Mouse (Mus musculus) embryo, embryonic 10 days (tissue): ENCODE results near the gene Pik3cb.
A peak's percentile ranks its signal among the peaks of the same experiment; 100 is the strongest.

Source experiments
- DNase-seq: peaks from one replicate; pipeline ENCODE4 v3.0.0-alpha.2; 2015; ENCODE audit warnings: low spot score

Gene Pik3cb

DNA sequence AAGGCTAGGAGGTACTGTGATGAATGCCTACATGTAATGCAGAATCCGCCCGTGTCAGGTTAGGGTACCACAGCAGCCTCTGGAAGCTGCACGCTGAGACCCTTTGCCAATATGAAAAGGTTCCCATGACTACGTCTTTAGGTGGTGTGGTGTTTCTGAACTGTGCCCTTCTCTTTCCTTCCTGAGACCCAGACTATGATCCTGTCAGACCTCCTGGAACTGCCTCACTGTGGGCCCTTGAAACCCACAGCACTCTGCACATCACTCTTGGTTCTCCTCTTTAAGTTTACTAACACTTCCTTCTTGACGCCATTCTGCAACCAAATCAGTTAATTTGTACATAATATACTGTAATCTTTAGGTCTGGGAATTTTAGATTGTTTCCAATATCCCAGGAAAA is 58.7 kb downstream of the Pik3cb start:
- no peak for DNase-seq

DNA sequence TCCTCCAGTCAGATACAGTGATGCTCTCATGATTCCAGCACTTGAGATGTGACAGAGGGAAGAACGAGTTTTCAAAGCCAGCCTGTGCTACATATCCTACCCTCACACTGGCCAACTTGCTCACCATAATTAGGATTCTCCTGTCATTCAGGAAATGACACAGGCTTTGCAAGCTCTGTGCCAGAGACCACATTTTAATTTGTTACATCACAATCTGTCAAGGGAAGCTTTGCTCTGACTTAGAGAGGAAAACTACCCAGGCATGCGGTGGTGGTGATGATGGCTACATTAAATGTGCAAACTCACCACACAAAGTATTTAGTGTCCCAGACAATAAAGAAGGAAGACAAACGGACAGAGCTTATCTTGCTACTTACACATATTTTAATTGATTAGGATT is 59.1 kb downstream of the Pik3cb start:
- no peak for DNase-seq

DNA sequence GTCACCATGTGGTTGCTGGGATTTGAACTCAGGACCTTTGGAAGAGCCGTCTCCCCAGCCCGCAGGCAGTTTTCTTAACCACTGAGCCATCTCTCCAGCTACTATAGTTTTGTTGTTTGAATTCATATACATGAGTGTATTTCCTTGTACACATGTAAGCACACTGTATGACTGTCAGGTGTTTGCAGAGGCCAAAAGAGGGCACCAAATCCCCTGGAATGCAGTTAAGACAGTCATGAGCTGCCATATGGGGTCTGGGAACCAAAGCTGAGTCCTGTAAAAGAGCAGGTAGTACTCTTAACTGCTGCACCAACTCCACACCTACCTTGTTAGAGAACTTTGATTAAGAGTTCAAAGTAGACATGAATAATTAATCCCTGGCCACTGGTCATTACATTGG is 59.8 kb downstream of the Pik3cb start:
- DNase-seq = no peak

DNA sequence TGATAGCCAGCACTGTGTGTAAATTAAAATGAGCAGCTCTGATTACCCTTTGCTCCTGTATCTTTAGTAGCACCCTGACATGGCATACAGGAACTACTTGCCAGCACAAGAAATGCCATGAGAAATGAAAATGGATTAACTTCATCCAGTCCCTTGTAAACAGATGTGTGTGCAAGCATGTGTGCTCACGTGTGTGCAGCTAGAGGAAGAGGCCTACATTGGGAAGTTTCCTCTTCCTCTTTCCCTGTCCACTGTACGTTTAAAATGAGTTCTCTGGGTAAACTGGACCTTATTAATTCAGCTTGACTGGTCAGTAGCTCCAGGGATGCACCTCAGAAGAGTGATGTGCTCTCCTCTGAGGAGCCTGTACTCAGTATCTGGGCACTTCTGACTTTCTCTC is 66.0 kb downstream of the Pik3cb start:
- DNase-seq = no peak

DNA sequence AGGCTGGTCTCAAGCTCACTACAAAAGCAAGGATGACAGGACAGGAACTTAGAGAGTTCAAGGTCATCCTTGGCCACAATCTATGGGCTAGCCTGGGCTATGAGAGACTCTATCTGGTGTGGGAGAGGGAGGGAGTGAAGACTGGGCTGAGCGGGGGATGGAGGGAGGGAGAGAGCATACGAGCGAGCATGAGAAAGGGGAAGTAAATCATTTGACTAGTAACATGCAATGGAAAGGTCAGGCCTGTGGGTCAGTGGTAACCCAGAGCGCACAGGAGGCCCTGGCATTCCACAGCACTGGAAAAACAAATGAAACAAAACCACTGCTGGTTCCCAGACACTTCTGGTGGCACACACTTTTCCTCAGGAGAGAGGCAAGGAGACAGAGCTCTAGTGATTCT is 67.9 kb downstream of the Pik3cb start:
- DNase-seq = peak; percentile 37

DNA sequence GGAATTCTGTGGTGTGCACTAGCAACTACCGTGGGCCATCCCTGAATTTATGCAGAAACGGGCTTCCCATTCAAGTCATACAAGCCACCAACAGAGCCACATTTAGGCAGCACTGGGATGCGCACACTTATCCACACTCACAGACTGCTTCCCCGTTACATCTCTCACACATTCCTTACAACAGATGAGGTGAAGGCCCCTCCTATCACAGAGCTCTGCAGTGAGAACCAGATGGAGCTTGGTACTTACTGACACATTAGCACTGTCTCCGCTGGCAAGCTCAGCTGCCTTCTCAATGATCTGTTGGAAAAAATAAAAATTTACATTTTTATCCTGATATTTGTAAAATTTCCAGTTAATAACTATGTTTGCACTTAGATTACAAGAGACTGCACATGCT is 75.1 kb downstream of the Pik3cb start:
- no peak for DNase-seq

DNA sequence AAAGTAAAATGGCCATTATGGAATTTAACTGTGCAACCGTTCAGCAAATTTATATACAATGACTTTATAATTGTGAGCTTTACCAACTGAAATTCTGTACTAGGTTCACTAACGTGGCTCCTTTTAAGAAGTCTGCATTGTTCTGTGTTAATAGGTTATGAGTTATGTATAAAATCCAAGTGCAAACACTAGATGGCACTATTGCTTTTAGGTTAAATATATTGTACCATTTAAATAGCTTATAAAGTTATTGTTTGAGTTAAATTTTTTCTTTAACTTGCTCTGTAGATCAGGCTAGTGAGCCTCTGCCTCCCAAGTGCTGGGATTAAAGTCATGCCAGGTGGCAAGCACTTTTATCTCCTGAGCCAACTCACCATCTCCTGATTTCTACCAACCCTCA is 76.2 kb downstream of the Pik3cb start:
- DNase-seq = peak; percentile 38

DNA sequence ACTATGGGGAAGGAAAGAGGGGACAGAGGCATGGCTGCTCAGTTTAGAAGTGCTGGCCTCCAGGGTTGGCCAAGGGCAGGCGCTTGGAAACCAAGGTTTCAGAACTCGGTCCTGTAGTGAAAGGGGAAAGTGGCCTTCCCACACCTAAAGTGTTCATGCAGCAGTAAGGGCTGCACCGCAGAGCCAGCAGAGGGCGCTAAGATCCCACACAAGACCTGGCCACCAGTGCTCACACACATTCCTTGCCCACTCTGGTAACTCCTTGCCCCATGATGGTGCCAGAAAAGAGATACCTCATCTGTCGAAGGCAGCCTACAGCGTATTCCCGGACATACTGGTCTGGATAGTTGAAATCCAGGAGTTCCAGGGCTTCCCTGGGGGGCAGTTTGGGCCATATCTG is 77.9 kb downstream of the Pik3cb start:
- peak; percentile 88 for DNase-seq

DNA sequence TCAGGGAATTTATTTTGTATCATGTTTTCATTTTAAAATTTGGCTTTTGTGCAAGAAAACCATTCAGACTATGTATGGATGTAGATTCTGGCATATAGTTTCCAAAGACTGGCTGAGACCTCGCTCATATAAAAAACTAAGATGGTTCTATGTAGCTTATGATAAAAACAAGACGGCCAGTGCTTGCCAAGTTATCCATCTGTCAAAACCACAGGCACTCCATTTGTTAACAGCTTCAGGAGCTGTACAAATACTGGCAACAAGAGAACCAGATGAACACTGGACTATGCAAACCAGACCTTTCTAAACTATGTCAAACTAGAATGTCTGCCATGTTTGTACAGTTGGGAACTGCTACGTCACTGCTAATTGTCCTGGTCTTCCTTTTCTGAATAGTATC is 82.7 kb downstream of the Pik3cb start:
- DNase-seq = no peak

DNA sequence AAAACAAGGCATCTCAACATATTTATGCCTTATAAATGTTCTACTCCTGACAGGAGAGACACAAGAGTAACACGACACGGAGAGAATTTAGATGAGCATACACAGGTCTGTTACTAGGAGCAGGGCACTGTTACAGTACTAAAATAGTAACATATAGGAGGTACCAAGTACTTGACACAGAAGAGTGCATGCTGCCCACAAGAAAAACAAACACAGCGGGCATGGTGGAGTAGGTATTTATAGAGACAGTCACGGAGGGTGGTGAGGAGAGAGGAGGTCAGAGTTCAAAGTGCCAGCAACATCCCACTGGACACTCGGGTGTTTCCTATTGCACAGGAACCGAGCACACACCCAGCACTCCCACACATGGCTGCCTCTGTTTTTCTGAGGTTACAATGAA is 90.7 kb downstream of the Pik3cb start:
- no peak for DNase-seq

DNA sequence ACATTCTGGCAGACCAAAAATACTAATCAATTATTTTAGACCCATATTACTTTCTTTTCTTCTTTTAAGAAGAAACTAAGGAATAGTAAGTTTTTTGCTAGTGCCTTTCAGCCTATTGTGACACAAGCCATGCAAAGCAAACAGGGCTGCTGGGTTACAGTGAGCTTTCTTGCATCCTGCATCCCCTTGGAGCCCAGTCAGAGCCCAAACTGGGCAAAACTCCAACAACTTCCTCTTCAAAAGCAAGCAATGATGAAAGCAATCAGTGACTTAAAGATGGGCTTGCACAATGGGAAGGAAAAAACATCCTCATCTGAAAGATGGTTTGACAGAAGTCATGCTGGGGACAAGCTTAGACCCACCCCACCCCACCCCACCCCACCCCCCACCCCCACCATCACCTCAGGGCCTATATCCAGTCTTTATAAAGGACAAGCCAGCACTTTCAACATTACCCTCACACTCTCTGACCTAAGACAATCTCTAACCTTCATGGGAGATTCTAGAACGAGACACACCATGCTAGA is 91.6 kb downstream of the Pik3cb start:
- no peak for DNase-seq

DNA sequence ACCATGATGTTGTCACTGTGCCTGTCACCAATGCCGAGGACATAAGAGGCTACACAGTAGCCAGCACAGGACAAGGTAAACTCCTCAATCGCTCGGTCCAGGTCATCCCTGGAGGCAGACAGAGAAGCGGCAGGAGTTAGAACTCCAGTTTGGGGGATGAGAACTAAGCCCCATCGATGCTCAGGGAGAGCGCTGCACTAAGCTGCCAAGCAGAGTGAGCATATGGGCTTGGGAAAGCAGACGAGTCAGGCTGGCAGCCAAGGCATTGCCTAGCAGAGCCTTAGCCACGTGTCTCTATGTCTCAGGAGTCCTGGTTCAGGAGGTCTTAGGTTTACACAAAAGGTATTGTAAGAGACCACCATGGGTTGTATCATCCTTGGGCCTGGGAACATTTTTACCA is 95.7 kb downstream of the Pik3cb start:
- DNase-seq = no peak

DNA sequence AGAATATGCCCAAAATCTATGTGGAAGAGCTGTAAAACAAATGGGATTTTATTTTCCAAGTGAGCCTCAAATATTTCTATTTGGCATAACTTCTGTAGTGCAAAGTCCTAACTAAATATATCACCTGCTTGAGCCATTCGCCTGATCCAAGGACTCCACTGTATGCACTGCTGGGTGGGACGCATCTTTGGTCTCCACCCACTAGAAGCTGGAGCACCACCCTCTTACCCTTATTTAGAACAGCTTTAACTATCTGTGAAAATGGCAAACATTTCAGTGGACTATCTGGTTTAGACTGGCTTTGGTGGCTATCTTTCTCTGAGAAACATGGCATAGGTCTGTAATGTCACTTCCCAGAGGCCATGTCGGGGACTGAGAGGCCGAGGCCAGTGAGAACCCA is 97.8 kb downstream of the Pik3cb start:
- DNase-seq = no peak

DNA sequence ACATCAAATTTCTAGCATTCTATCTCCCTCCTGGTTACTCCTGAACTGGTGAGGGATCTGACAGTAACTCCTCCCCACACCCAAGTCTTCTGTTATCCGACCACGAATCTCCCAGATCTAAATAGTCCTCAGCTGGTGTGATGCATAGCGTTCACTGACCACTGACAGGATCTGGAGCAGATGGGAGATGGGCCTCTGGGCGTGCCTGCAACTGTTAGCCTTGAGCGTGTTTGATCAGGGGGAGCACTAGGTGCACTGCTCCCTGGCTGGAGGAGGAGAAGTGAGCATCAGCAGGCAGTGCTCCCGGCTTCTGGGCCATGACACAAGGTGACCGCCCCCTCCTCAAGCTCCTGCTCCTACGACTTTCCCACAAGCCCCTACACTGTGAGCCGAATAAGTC is 98.4 kb downstream of the Pik3cb start:
- no peak for DNase-seq

DNA sequence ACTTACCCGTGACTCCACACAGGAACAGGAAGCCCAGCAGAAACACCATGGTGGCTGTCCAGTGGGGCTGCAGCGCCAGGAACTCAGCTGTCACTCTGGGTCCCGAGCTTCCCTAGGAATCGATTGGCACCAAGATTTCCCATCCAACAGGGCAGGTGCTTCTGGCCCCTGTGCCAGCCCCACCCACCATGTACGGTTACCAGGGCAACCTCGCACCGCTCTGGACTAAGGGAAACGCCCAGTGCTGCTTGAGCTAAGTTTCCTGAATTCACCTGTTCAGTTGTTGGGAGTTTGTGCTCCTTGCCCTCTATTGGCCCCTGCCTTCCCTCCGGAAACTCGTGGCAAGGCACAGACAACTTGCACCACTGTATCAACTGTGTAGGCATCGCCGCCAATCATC is 104.8 kb downstream of the Pik3cb start, which contains the start of gene Gm1123:
TSS of gene Gm1123 (minus strand) at position 141 of the 400 bp plus-strand sequence.
- no peak for DNase-seq

DNA sequence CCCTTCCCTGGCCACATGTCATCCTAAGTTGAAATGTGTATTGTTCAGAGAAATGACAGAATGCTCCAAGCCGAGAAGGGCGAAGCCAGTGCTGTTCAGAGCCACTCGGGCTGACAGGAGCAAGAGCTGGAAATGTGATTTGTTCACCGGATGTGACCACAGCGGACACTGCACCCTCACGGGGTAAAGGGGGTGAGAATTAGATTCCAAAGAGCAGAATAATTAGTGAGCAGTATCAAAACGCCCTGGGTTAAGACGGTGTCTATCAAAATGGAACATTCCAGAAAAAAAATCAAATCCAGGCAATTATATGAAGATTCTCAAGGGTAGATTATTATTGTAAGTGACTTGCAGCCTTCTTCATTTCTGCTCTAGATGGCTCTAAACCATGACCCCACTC is 106.3 kb downstream of the Pik3cb start:
- DNase-seq = no peak

DNA sequence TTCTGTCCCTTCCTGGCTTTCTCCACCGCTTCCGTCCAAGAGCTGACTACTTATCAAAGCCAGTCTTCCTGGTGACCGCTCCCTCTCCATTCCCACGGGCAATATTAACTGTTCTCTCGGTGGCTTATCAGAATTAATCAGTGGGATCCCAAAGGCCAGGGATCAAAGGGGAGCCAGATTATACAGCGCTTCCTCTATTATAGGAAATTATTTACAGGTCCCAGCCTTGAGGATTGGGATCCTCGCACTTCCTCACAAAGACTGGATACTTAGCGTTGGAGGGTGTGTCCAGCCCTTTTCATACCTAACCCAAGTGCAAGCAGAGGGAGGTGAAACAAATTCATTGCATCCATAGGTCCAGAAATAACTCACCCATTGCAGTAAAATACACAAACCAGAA is 108.4 kb downstream of the Pik3cb start:
- no peak for DNase-seq

DNA sequence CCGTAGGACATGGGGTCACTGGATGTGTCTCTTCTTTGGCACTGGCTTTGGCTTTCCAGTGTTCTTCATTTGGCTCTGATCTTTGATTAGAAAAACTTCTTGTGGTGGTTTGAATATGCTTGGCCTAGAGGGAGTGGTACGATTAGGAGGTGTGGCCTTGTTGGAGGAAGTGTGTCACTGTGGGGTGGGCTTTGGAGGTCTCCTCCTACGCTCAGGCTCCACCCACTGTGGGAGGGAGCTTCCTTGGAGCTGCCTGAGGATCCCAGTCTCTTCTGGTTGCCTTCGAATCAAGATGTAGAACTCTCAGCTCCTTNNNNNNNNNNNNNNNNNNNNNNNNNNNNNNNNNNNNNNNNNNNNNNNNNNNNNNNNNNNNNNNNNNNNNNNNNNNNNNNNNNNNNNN is 118.7 kb downstream of the Pik3cb start:
- DNase-seq = no peak

DNA sequence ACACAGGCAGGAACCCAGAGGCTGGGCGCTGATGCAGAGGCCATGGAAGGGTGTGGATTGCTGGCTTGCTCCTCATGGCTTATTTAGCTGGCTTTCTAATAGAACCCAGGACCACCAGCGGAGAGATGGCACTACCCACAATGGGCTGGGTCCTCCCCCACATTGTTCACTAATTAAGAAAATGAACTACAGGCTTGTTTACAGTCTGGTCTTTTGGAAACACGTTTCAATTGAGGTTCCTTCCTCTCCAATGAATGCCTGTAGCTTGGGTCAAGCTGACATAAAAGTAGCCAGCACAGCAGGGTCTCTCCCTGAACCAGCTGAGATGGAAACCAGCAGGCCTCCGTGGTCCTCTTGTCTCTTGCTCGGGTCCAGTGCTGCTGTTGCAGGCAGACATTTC is 119.3 kb downstream of the Pik3cb start:
- no peak for DNase-seq

DNA sequence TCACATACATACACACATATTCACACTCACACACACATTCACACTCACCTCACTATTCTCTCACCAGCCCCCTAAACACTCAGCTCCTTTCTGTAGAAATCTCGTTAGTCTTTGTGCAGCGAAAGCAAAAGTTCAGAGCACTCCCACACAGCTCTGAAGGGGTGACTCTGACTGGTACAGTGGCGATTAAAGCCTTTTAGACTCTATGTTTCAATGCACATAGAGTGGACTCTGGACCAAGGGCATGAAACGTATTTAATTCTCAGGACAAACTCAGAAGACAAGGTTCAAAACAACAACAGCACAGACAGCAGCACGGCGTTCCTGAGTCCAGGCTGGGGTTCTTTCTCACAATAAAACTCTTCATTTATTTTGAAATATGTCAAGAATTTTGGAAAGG is 122.7 kb downstream of the Pik3cb start:
- DNase-seq = no peak

DNA sequence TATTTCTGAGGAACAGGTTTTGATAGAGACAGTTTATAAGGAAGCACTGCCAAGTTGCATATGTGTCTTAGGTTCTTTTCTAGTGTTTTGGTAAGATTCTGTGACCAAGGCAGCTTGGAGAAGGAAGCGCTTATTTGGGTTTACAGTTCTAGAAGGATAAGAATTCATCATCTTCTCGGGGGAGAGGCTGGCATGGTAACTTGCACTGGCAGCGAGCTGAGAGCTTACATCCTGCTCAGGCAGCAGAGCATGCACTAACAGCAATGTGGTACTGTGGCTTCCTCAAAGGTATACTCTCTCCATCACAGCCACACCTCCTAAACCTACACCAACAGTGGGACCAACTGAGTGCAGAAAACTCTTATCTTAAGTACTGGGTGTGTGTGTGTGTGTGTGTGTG is 123.7 kb downstream of the Pik3cb start:
- no peak for DNase-seq

DNA sequence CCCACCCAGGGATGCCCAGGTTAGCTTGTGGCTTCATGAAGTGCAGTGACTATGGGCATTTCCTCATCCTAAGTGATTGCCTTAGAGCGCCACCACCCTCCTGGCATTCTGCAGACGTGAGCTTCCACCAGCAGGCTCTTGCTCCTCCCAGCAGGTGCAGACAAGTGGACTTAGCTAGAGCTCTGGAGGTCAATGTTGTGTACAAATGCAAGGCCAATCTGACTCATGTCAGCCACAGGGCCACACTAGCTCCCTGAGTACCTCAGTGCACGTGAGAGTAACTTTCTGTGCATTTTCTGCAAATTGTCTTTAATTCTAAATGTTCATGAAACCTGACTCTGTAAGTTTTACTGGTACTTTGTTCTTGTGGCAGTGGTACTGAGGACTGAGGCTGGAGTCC is 124.1 kb downstream of the Pik3cb start:
- DNase-seq = no peak

DNA sequence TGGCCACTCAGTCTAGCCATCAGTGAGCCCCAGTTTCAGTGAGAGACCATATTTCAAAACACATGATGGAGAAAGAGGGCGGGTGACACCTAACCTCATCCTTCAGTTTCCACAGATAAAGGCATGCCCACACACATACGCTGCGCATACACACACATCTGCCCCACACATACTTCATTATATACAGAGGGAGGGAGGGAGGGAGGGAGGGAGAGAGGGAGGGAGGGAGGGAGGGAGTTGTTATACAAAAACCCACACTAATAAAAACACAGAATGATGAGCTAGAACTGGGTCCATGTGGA is 130.6 kb downstream of the Pik3cb start:
- DNase-seq = no peak

DNA sequence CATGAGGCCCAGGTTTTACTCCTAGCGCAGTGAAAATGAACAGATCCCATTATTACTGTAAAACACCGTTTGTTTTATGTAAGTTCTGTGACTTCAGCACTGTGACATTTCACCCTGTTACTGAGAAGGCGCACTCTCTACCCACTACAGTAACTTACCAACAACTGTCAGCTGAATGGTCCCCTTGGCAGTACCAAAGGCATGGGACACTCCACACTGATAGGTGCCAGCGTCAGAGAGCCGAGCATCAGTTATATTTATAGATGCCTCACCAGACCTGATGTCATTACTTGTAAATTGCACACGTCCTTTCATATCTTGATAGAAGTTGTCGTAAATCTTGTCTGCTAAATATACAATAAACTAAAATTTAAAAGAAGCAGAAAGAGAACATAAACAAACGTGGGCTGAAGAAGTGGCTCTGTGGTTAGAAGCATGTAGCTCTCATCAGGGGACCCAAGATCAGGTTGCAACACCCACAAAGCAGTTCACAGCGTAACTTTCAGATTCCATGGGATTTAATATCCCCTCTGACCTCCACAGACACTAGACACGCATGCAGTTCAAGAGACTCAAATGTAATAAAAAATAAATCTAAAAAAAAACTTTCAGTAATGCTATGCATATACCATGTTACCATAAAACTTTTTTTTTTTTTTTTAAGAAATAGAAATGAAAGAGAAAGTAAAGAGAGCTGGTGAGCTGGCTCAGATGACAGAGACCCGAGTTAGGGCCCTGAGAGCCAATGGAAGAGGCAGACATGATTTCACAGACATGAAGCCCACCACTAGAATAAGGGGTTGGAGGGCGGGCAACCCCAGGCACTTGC is 131.1 kb downstream of the Pik3cb start:
- no peak for DNase-seq
